Mouse (Mus musculus): Measurements from ENCODE around the gene Gm4070.
"Not testable (repeated sequence)": the region's sequence is repeated elsewhere in the genome, so short reads cannot be mapped to it uniquely, and the experiment has no call there.

Gene Gm4070

DNA sequence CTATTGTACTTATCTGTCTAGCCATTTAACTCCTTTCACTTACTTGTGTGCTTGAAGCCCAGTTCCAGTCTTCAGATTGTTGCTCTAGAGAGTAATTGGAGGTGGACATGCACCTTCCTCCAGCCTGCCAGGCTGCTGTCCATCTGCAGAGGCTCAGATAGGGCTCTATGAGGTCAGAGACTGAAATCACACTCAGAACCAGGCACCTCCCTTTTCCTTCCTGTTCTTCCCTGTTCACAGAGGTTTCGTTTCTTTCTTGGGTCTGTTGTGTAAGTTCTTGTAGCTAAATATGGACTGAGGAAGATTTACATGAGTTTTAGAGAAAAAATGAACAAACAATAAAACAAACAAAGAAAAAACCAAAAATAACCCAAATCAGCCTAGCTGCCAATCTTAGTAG is at the start of gene Gm4070:
Gene Gm4070 (minus strand): TSS at position 156 of the 400 bp plus-strand sequence.
- DNase-seq (ENCODE audit: low spot score): not testable (repeated sequence)

DNA sequence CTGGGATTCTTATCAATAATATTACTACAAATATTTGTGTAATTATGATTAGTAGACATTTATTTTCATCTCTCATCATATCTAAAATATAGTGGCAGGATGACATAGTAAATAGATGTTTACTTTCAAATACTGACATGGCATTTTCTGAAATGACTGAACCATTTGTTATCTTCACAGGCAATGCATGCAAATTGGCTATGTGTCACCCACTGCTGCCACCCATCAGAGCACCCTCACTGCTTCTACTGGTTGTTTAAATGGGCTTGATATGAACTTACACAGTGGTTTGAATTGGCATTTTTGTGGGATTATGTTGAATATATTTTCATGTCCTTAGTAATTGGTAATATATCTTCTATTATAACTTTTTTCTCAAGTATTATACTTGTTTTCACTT is 773 bp upstream of the Gm4070 start:
- DNase-seq (ENCODE audit: low spot score): not testable (repeated sequence)

DNA sequence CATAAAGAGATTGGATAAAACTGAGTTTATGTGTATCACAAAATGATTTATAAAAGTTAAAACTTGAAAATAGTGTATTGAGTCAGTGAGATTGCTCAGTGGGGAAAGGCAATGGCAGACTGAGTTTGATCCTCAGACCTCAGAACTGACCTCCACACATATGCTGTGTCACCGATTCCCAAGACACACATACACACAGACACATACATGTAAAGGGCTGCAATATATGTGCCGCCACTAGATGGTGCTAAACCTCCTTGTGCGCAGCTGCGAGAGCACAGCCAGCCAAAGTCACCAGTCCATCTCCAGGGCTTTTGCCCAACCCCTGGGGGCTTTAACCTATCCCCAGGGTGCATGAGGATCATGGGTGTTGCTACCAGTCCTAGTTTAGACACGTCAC is 1.4 kb downstream of the Gm4070 start:
- not testable (repeated sequence) for DNase-seq (ENCODE audit: low spot score)

DNA sequence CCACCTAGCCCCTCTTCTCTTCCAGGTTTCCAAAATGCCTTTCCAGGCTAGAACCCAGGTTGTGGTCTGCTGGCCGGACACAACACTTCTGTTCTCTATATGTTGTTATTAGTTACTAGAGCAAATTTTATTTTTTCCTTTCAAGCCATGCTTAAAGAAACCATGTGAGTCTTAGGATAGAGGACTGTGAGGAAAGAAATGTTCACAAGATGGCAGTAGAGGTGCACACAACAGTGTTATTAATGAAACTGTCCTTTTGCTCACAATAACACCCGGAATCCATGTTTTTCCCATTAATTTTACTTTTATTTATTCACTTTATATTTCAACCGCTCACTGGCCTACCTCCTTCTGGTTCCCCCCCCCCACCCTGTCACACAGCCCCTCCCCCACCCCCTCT is 8.5 kb downstream of the Gm4070 start:
- DNase-seq (ENCODE audit: low spot score): not testable (repeated sequence)

DNA sequence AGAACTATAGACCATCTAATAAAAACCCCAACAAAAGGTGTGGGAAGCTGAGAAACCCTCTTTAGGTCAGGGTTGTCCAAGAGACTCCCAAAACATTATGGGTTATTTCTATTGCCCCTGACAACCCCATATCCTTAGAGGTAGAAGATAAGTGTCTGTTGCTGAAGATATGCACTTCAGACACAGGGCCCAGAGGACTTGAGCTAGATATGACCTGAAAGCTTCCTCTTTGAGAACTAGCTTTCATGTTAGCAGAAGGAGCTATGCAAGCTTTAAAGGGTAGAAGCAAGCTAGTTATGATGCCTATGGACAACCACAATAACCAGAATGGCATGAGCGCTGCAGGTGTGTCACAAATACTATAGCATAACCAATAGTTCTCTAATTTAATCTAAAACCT is 21.6 kb downstream of the Gm4070 start:
- DNase-seq (ENCODE audit: low spot score): not testable (repeated sequence)

DNA sequence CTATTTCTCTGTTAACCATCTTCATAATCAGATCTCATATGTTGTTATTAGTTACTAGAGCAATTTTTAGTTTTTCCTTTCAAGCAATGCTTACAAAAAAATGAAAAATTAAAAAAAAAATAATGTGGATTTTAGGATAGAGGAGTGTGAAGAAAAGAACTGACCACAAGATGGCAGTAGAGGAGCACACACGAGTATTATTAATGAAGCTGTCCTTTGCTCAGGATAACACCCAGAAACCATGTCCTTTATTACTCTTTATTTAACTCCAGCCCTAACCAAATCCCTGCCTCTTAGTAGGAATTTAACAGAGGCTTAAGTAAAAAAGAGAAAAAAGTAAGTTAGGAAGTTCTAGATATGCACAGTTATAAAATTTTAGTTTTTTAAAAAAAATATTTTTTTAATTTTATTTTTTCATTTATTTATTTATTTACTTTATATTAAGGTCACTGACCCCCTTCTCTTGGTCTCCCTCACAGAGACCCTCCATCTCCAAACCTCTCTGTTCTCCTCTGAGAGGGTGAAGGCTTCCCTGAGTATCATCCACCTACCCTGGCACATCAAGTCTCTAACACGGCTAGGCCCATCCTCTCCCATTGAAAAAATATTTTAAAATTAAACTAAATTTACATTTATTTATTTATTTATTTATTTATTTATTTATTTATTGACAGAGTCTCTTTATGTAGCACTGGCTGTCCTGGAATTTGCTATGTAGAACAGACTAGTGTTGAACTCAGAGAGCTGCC is 70.0 kb downstream of the Gm4070 start:
- not testable (repeated sequence) for DNase-seq (ENCODE audit: low spot score)

DNA sequence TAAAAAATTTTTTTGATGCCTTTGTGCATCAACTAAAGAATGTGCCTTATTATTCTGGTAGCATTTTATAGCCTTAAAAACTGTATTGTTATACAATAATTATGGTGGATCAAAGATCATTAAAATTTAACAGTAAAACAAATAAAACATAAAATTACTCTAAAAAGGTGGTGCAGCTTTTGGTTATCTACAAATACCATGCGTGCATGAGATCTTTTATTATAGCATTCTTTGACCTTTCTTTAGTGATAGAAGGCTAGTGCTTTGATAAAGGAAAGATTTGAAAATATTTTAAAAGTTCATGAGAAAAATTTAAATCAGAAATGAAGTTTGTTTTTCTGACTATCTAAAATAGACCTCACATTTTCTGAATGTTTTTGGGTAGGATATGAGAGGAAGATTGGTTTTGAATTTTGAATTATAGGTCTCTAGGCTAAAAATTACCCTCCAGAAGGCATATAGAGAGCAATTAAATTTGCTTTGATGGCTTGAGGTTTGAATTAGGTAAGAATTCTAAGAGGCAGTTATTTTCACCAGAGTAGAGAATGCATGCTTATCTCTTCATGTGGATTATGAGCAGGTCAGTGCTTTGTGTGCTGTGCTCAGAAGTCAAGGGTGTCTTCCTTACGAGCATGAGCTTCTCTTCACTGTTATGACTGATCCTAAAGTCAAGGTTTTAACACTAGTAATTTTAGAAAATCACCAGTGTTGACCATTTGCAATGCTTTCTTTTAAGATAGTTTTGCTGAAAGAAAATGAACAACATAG is 73.9 kb downstream of the Gm4070 start:
- DNase-seq (ENCODE audit: low spot score): not testable (repeated sequence)

DNA sequence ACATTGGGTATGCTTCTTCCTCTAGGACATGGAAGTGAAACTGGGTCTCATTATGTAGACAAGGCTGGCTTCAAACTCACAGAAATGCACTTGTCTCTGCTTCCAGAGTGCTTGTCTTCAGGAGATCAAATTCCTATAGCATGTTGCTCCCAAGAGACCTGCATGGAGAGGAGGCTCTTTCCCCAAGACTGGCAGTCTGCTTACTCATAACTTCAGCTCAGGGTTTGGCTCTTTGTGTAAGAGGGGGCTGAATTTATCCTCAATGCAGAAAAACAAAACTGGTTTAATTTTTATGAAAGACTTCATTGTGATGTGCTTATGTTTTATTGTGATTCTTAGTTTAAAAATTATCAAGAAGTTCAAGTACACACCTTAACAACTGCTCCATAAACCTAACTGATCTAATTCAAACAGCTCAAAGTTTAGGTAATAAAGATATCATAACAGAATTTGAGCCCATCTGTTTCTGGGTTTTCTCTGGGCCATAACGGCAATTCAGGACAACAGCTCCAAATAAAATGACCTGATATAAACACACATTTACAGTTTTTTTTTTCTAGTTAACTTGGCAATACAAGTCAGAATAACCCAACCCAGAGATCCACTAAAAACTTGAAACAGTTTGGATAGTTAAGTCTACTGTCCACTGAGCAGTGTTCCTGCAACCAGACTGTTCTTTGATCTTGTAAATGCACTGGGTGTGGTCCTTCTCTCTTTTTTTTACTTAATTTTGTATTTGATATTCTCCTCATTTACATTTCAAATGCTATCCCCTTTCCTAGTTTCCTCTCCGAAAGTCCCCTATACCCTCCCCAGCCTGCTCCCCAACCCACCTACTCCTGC is 97.8 kb downstream of the Gm4070 start:
- not testable (repeated sequence) for DNase-seq (ENCODE audit: low spot score)

Measured in testis, postnatal 10 days (tissue).